Mouse (Mus musculus): ENCODE results near the gene Acvr1. TPM values are rescaled to one million over a fixed set of nuclear protein-coding genes. Genes with fewer than 3 reads are reported as not detected.

The Acvr1 gene
- polyA plus RNA-seq, 1 experiment from 2014 or later, result 9.2 TPM

GRCm38 (mm10) chr2:58435507-58435906 lies 131.4 kb downstream of the Acvr1 start:
- H3K36me3 ChIP-seq, result peaks cover 7% of the 10 kb centered on the region; the same call in 1 of the 2 replicates
- no peak overlapping the region for H3K4me3 ChIP-seq (replicated peaks)
- no peak overlapping the region for H3K27ac ChIP-seq (replicated peaks)
- no peak overlapping the region for H3K9ac ChIP-seq
- no peak for ATAC-seq (ENCODE audit: insufficient number of reproducible peaks, low FRiP score, low TSS enrichment, low read depth)
- no peaks in the 10 kb centered on the region for H3K27me3 ChIP-seq
- no peaks in the 10 kb centered on the region for H3K4me1 ChIP-seq
- no peak overlapping the region for H3K4me2 ChIP-seq (replicated peaks)
- WGBS, result 93% methylated on average over 13 of the region's 13 CpGs
- H3K9me3 ChIP-seq (replicated peaks), result no peaks in the 10 kb centered on the region

DNA sequence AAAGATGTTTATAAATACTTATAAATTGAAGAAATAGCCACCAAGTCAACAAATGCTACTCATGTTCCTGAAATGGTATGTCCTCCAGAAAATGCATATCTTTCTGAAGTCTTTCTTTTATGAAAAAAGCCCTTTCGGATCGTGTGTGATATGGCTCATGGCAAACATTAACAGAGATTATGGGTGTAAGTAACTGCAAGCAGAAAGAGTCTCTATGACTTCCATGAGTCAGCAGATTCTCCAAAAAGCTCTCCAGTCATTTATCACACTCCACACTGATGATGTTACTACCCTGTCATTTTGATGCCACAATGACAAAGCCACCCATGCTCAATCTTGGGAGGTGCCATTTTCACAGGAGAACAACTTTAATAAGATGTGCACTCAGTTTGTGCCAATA lies 132.5 kb downstream of the Acvr1 start:
- Histone ChIP-seq H3K27ac (replicated peaks) (no peak overlapping the region), H3K4me1 (no peaks in the 10 kb centered on the region), H3K27me3 (no peaks in the 10 kb centered on the region), H3K4me2 (replicated peaks) (no peak overlapping the region), H3K4me3 (replicated peaks) (no peak overlapping the region), H3K36me3 (peaks cover 5% of the 10 kb centered on the region; the same call in 1 of the 2 replicates), H3K9ac (no peak overlapping the region), H3K9me3 (replicated peaks) (no peaks in the 10 kb centered on the region)
- ATAC-seq (ENCODE audit: insufficient number of reproducible peaks, low FRiP score, low TSS enrichment, low read depth), result no peak
- WGBS, result 81% methylated on average over 2 of the region's 2 CpGs

DNA sequence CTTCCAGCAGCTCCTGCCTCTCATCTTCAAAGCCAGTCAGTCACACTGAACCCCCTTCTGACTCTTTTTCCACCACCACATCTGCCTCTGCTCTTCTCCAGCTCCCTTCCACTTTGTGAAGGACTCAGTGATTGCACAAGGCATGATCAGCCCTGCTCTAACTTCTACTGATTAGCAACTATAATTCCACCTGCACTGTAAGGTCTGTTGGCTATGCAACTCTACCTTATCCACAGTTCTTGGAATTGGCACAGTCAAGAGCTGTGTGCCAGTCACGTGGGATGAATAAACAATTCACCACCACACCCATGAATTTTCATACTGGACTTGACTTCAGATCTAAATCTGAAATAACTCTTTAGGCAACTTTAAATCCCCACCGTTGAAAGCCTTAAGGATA lies 133.6 kb downstream of the Acvr1 start:
- Histone ChIP-seq H3K9me3 (replicated peaks) (no peaks in the 10 kb centered on the region), H3K4me1 (no peaks in the 10 kb centered on the region), H3K4me3 (replicated peaks) (no peak overlapping the region), H3K27me3 (no peaks in the 10 kb centered on the region), H3K4me2 (replicated peaks) (no peak overlapping the region), H3K36me3 (no peaks in the 10 kb centered on the region), H3K27ac (replicated peaks) (no peak overlapping the region), H3K9ac (no peak overlapping the region)
- WGBS, result 70% methylated on average over 2 of the region's 2 CpGs
- ATAC-seq (ENCODE audit: insufficient number of reproducible peaks, low FRiP score, low TSS enrichment, low read depth), result no peak

DNA sequence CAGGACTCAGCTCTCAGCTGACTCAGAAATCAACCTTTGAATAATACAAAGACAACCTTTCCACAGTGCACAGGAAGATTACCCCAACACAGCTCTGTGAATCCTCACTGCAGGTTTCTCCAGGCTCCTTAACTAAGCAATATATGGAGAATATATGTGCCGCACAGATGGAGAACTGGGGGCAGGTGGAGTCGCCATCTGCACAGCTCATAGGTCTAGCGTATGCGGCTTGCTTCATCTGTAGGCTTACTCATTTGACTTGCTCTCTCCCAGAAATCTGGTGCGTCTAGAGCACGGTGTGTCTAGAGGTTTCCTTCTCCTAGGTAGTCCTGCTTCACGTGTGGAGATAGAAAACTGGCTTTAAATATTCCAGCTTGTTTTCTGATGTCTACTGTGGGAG lies 134.7 kb downstream of the Acvr1 start:
- H3K4me2 ChIP-seq (replicated peaks), result no peak overlapping the region
- H3K27ac ChIP-seq (replicated peaks), result no peak overlapping the region
- H3K4me3 ChIP-seq (replicated peaks), result no peak overlapping the region
- H3K9me3 ChIP-seq (replicated peaks), result no peaks in the 10 kb centered on the region
- WGBS, result 94% methylated on average over 7 of the region's 7 CpGs
- no peak for ATAC-seq (ENCODE audit: insufficient number of reproducible peaks, low FRiP score, low TSS enrichment, low read depth)
- no peak overlapping the region for H3K9ac ChIP-seq
- no peaks in the 10 kb centered on the region for H3K36me3 ChIP-seq
- no peaks in the 10 kb centered on the region for H3K27me3 ChIP-seq
- H3K4me1 ChIP-seq, result no peaks in the 10 kb centered on the region

- Histone ChIP-seq H3K27ac (replicated peaks) (no peak overlapping the region), H3K4me1 (no peaks in the 10 kb centered on the region), H3K4me3 (replicated peaks) (no peak overlapping the region), H3K4me2 (replicated peaks) (no peak overlapping the region), H3K36me3 (no peaks in the 10 kb centered on the region), H3K27me3 (no peaks in the 10 kb centered on the region), H3K9ac (no peak overlapping the region), H3K9me3 (replicated peaks) (no peaks in the 10 kb centered on the region)
- WGBS, result 95% methylated on average over 13 of the region's 13 CpGs
- no peak for ATAC-seq (ENCODE audit: insufficient number of reproducible peaks, low FRiP score, low TSS enrichment, low read depth)
Measured at GRCm38 (mm10) chr2:58425436-58426004, 141.4 kb downstream of the Acvr1 start.

DNA sequence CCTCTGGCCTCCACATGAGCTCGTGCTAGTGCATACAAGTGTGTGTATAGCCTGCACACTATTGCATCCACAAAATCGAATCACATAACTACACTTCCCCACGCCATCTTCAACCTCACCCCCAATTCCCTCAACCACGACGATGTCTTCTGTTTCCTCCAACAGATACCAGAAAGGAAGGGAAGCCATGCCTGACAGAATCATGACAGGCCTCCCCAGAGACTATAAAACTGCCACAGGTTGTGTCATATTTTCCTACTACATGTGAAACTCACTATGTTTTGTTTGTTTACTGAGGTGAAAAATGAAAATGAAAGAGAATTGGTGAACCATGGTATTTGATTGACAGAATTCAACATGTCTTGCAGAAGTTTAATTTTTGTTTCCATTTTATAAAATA lies 143.6 kb downstream of the Acvr1 start:
- H3K4me3 ChIP-seq (replicated peaks), result no peak overlapping the region
- no peaks in the 10 kb centered on the region for H3K4me1 ChIP-seq
- WGBS, result 86% methylated on average over 5 of the region's 5 CpGs
- no peaks in the 10 kb centered on the region for H3K9me3 ChIP-seq (replicated peaks)
- no peak overlapping the region for H3K4me2 ChIP-seq (replicated peaks)
- no peak overlapping the region for H3K27ac ChIP-seq (replicated peaks)
- no peak overlapping the region for H3K9ac ChIP-seq
- H3K27me3 ChIP-seq, result no peaks in the 10 kb centered on the region
- ATAC-seq (ENCODE audit: insufficient number of reproducible peaks, low FRiP score, low TSS enrichment, low read depth), result no peak
- no peaks in the 10 kb centered on the region for H3K36me3 ChIP-seq

- no peaks in the 10 kb centered on the region for H3K27me3 ChIP-seq
- H3K9ac ChIP-seq, result no peak overlapping the region
- no peak for ATAC-seq (ENCODE audit: insufficient number of reproducible peaks, low FRiP score, low TSS enrichment, low read depth)
- H3K27ac ChIP-seq (replicated peaks), result no peak overlapping the region
- H3K4me2 ChIP-seq (replicated peaks), result no peak overlapping the region
- H3K4me3 ChIP-seq (replicated peaks), result no peak overlapping the region
- no peaks in the 10 kb centered on the region for H3K4me1 ChIP-seq
- 87% methylated on average over 8 of the region's 8 CpGs for whole genome bisulfite sequencing
- H3K9me3 ChIP-seq (replicated peaks), result no peaks in the 10 kb centered on the region
- no peaks in the 10 kb centered on the region for H3K36me3 ChIP-seq
Measured at GRCm38 (mm10) chr2:58419571-58419970, 147.4 kb downstream of the Acvr1 start.

DNA sequence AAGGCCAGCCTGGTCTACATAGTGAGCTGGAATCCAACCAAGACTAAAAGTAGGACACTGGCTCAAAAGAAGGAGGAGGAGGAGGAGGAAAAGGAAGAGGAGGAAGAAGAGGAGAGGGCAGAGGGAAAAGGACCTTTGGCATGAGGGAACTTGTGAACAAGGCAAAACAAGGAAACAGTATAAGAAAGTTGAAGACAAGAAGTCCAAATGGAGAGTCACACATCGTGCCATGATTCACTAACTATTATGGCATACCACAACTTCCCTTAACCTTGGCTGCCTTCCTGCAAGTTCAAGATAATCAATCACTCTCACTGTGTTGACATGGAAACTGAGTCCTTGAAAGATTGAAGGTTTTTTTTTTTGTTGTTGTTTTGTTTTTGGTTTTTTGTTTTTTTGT lies 148.8 kb downstream of the Acvr1 start:
- no peaks in the 10 kb centered on the region for H3K36me3 ChIP-seq
- H3K4me1 ChIP-seq, result no peaks in the 10 kb centered on the region
- H3K4me2 ChIP-seq (replicated peaks), result no peak overlapping the region
- H3K9ac ChIP-seq, result no peak overlapping the region
- no peaks in the 10 kb centered on the region for H3K27me3 ChIP-seq
- no peak overlapping the region for H3K27ac ChIP-seq (replicated peaks)
- no peaks in the 10 kb centered on the region for H3K9me3 ChIP-seq (replicated peaks)
- 94% methylated on average over 1 of the region's 1 CpGs for WGBS
- no peak overlapping the region for H3K4me3 ChIP-seq (replicated peaks)
- no peak for ATAC-seq (ENCODE audit: insufficient number of reproducible peaks, low FRiP score, low TSS enrichment, low read depth)

GRCm38 (mm10) chr2:58417684-58418083 lies 149.3 kb downstream of the Acvr1 start:
- Histone ChIP-seq H3K4me3 (replicated peaks) (no peak overlapping the region), H3K4me1 (no peaks in the 10 kb centered on the region), H3K27me3 (no peaks in the 10 kb centered on the region), H3K36me3 (no peaks in the 10 kb centered on the region), H3K4me2 (replicated peaks) (no peak overlapping the region), H3K9me3 (replicated peaks) (no peaks in the 10 kb centered on the region), H3K9ac (no peak overlapping the region), H3K27ac (replicated peaks) (no peak overlapping the region)
- 80% methylated on average over 9 of the region's 9 CpGs for WGBS
- no peak for ATAC-seq (ENCODE audit: insufficient number of reproducible peaks, low FRiP score, low TSS enrichment, low read depth)

GRCm38 (mm10) chr2:58415037-58415436 lies 151.9 kb downstream of the Acvr1 start:
- no peaks in the 10 kb centered on the region for H3K27me3 ChIP-seq
- no peak overlapping the region for H3K4me2 ChIP-seq (replicated peaks)
- H3K36me3 ChIP-seq, result no peaks in the 10 kb centered on the region
- H3K4me3 ChIP-seq (replicated peaks), result no peak overlapping the region
- H3K4me1 ChIP-seq, result no peaks in the 10 kb centered on the region
- no peak overlapping the region for H3K27ac ChIP-seq (replicated peaks)
- no peaks in the 10 kb centered on the region for H3K9me3 ChIP-seq (replicated peaks)
- no peak for ATAC-seq (ENCODE audit: insufficient number of reproducible peaks, low FRiP score, low TSS enrichment, low read depth)
- no peak overlapping the region for H3K9ac ChIP-seq

GRCm38 (mm10) chr2:58408926-58409634 lies 157.9 kb downstream of the Acvr1 start:
- 69% methylated on average over 5 of the region's 5 CpGs for WGBS
- ATAC-seq (ENCODE audit: insufficient number of reproducible peaks, low FRiP score, low TSS enrichment, low read depth), result no peak

DNA sequence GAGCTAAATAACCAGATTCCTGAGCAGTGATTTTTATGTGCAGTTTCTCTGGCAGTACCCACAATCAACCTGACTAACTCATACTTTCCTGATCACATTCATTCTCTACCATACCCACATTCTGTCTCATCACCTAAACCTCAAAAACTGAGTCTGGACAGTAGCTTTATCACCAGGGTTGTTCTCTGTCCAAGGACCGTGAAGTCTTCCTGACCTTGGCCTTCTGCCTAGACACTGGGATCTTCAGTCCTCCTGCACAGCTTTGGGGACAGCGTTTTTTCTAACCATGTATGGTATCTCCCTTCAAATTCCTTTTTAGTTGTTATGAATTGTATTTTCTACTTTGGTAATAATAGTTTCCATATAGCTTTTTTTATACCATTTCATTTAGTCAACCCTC lies 163.5 kb downstream of the Acvr1 start:
- Histone ChIP-seq H3K9me3 (replicated peaks) (no peaks in the 10 kb centered on the region), H3K4me2 (replicated peaks) (no peak overlapping the region), H3K9ac (no peak overlapping the region), H3K36me3 (no peaks in the 10 kb centered on the region), H3K27ac (replicated peaks) (no peak overlapping the region), H3K4me1 (no peaks in the 10 kb centered on the region), H3K27me3 (no peaks in the 10 kb centered on the region), H3K4me3 (replicated peaks) (no peak overlapping the region)
- ATAC-seq (ENCODE audit: insufficient number of reproducible peaks, low FRiP score, low TSS enrichment, low read depth), result no peak
- 86% methylated on average over 2 of the region's 2 CpGs for WGBS

More at GRCm38 (mm10) chr2:58408926-58409634, 157.9 kb downstream of the Acvr1 start:
- Histone ChIP-seq H3K9ac (no peak overlapping the region), H3K36me3 (no peaks in the 10 kb centered on the region), H3K4me2 (replicated peaks) (no peak overlapping the region), H3K4me3 (replicated peaks) (no peak overlapping the region), H3K27ac (replicated peaks) (no peak overlapping the region), H3K9me3 (replicated peaks) (no peaks in the 10 kb centered on the region), H3K4me1 (no peaks in the 10 kb centered on the region), H3K27me3 (no peaks in the 10 kb centered on the region)

Measured in embryonic facial prominence, embryonic 15.5 days (tissue).